Comparison of ENCODE assay signal across 15 mouse cellular contexts in genomic region chr8:86325040-86325439, GRCm38 (mm10).
A peak's percentile ranks its signal among the peaks of the same experiment; 100 is the strongest.
DNase-seq lines count a peak whose midpoint lies in the region; ATAC-seq and TF ChIP-seq lines count a peak whose summit lies in the region.
"Had no signal": no experiment of that assay in that cellular context is flagged by ENCODE, and none has a peak within 500 bp of the region (broad histone marks: within the 10 kb centered on the region; RNA-seq: fewer than 3 reads in every experiment).

No protein-coding gene starts in this region.

- H3K36me3 ChIP-seq in hindbrain, embryonic 10.5 days: no peaks in the 10 kb centered on the region
- H3K36me3 ChIP-seq in hindbrain, embryonic 11.5 days (ENCODE audit: control insufficient read depth, insufficient read depth, low read length): no peaks in the 10 kb centered on the region
- H3K36me3 ChIP-seq in hindbrain, postnatal 0 days (ENCODE audit: insufficient read depth, low read length): no peaks in the 10 kb centered on the region
- H3K36me3 ChIP-seq: liver, embryonic 12.5 days; stomach, embryonic 15.5 days had no signal

- ATAC-seq in hindbrain, embryonic 11.5 days (ENCODE audit: low FRiP score): no peak
- ATAC-seq in hindbrain, postnatal 0 days: no peak
- no peak for ATAC-seq in erythroid progenitor cell, adult 5-6 weeks (replicated peaks; ENCODE audit: low FRiP score, poor library complexity, severe bottlenecking)
- ATAC-seq: activated CD4-positive, CD25-positive, alpha-beta regulatory T cell, adult 4 months; liver, embryonic 12.5 days; lung, postnatal 0 days had no signal

- no peaks in the 10 kb centered on the region for H3K27me3 ChIP-seq in hindbrain, embryonic 10.5 days (ENCODE audit: insufficient read depth, poor library complexity, severe bottlenecking)
- no peaks in the 10 kb centered on the region for H3K27me3 ChIP-seq in hindbrain, embryonic 11.5 days (ENCODE audit: control insufficient read depth, insufficient read depth, low read length)
- H3K27me3 ChIP-seq in hindbrain, postnatal 0 days (ENCODE audit: insufficient read depth, low read length): no peaks in the 10 kb centered on the region
- H3K27me3 ChIP-seq: liver, embryonic 12.5 days; stomach, embryonic 15.5 days had no signal

- TF ChIP-seq CTCF in brain, embryonic 14.5 days (IDR thresholded peaks at IDR 0.05; ENCODE audit: borderline replicate concordance, extremely low read depth, insufficient read depth, insufficient read length): no peak
- TF ChIP-seq CTCF in hindbrain, postnatal 0 days (IDR thresholded peaks at IDR 0.05; ENCODE audit: low read depth): no peak

- 90% methylated on average over 7 of the region's 7 CpGs for WGBS in hindbrain, embryonic 10.5 days
- 81% methylated on average over 7 of the region's 7 CpGs for WGBS in hindbrain, embryonic 11.5 days
- 62% methylated on average over 7 of the region's 7 CpGs for WGBS in hindbrain, postnatal 0 days

- H3K9ac ChIP-seq in hindbrain, embryonic 11.5 days (ENCODE audit: low read depth, low read length): no peak overlapping the region
- no peak overlapping the region for H3K9ac ChIP-seq in hindbrain, postnatal 0 days (replicated peaks; ENCODE audit: low read length)
- H3K9ac ChIP-seq: liver, embryonic 12.5 days; stomach, embryonic 15.5 days had no signal

- peaks cover 29% of the 10 kb centered on the region for H3K4me1 ChIP-seq in hindbrain, embryonic 10.5 days (replicated peaks)
- H3K4me1 ChIP-seq in hindbrain, embryonic 11.5 days (replicated peaks; ENCODE audit: control insufficient read depth, insufficient read depth, low read length): no peaks in the 10 kb centered on the region
- peaks cover 8% of the 10 kb centered on the region for H3K4me1 ChIP-seq in hindbrain, postnatal 0 days (ENCODE audit: insufficient read depth, low read length)
- H3K4me1 ChIP-seq: liver, embryonic 12.5 days; stomach, embryonic 15.5 days had no signal

- no peaks in the 10 kb centered on the region for H3K9me3 ChIP-seq in hindbrain, embryonic 10.5 days
- H3K9me3 ChIP-seq in hindbrain, embryonic 11.5 days (ENCODE audit: control insufficient read depth, low read length): no peaks in the 10 kb centered on the region
- no peaks in the 10 kb centered on the region for H3K9me3 ChIP-seq in hindbrain, postnatal 0 days (ENCODE audit: low read length)
- H3K9me3 ChIP-seq: liver, embryonic 12.5 days; stomach, embryonic 15.5 days had no signal

- no peak overlapping the region for H3K4me3 ChIP-seq in hindbrain, embryonic 10.5 days
- no peak overlapping the region for H3K4me3 ChIP-seq in hindbrain, embryonic 11.5 days (ENCODE audit: low read depth, low read length)
- H3K4me3 ChIP-seq in hindbrain, postnatal 0 days (ENCODE audit: low read length): no peak overlapping the region
- H3K4me3 ChIP-seq: gastrocnemius, adult 2 months; liver, embryonic 12.5 days; stomach, embryonic 15.5 days had no signal

- H3K27ac ChIP-seq in hindbrain, embryonic 10.5 days: peak overlapping the region; percentile 60
- no peak overlapping the region; the same call in 1 of the 2 replicates for H3K27ac ChIP-seq in hindbrain, embryonic 11.5 days (ENCODE audit: low read depth, low read length)
- H3K27ac ChIP-seq in hindbrain, postnatal 0 days: peak overlapping the region; percentile 54; the same call in 1 of the 2 replicates
- H3K27ac ChIP-seq: gastrocnemius, adult 2 months; liver, embryonic 12.5 days; stomach, embryonic 15.5 days had no signal

- no peak overlapping the region for H3K4me2 ChIP-seq in hindbrain, embryonic 11.5 days (replicated peaks; ENCODE audit: low read depth, low read length)
- no peak overlapping the region for H3K4me2 ChIP-seq in hindbrain, postnatal 0 days (ENCODE audit: low read depth, low read length)
- H3K4me2 ChIP-seq: liver, embryonic 12.5 days; stomach, embryonic 15.5 days had no signal

- no peak for DNase-seq in hindbrain, embryonic 10.5 days (ENCODE audit: low spot score)
- DNase-seq in hindbrain, embryonic 11.5 days (ENCODE audit: low spot score): no peak
- peak; percentile 41 for DNase-seq in brain, embryonic 14.5 days (ENCODE audit: low read depth)
- DNase-seq in cerebellum, postnatal 14 days: peak; percentile 43 to 50
- DNase-seq in hindbrain, postnatal 0 days (ENCODE audit: low spot score): peak; percentile 21
- no peak for DNase-seq in testis, postnatal 14 days (ENCODE audit: low spot score)
- DNase-seq in urinary bladder, adult 2 months (ENCODE audit: low spot score): no peak
- DNase-seq: gastrocnemius, adult 2 months; kidney, adult 18-20 months; thymus, postnatal 4 days had no signal

- no peak for TF ChIP-seq POLR2A in brain, embryonic 14.5 days (IDR thresholded peaks at IDR 0.05; ENCODE audit: borderline replicate concordance, extremely low read depth, insufficient read depth, insufficient read length, poor library complexity, severe bottlenecking)

Comparison
In these comparisons a context has a peak if more than half of its experiments do, and no peak if none do; other contexts are left out.
1. DNase-seq: peak in brain, embryonic 14.5 days (single experiment), cerebellum, postnatal 14 days (2 of 2) and hindbrain, postnatal 0 days (single experiment); none in hindbrain, embryonic 10.5 days (single experiment), hindbrain, embryonic 11.5 days (single experiment), testis, postnatal 14 days (single experiment) and urinary bladder, adult 2 months (single experiment).